Mouse (Mus musculus) MEL (cell line): Measurements from ENCODE around the gene Cmbl. TPM values are rescaled to one million over a fixed set of nuclear protein-coding genes. Genes with fewer than 3 reads are reported as not detected.

Experiments
- DNase-seq: peaks from one replicate; pipeline ENCODE4 v3.0.0; 2011; ENCODE audit warnings: low read depth, low spot score
- H3K27ac ChIP-seq: 2 replicates; pipeline ENCODE4 v1.5.1; 2012; ENCODE audit warnings: low read depth, mild to moderate bottlenecking, control low read depth, low read length, moderate library complexity; ENCODE audit not compliant: control insufficient read depth
- H3K27me3 ChIP-seq, 2 experiments: fragments of 150-350 bp in 1 of 2; sonication (generic) in 1 of 2; 2 replicates each; pipeline ENCODE4 v1.6.1; 2012; ENCODE audit warnings: low read length in 2 of 2, mild to moderate bottlenecking in 2 of 2, improper control_type of control experiment in 1 of 2, moderate library complexity in 1 of 2; ENCODE audit not compliant: insufficient read depth in 2 of 2, control insufficient read depth in 1 of 2
- H3K36me3 ChIP-seq, 2 experiments: 2 replicates each; pipeline ENCODE4 v1.6.1; 2012 to 2014; ENCODE audit warnings: low read length in 2 of 2, improper control_type of control experiment in 1 of 2, inconsistent platforms in 1 of 2, mild to moderate bottlenecking in 1 of 2; ENCODE audit not compliant: insufficient read depth in 2 of 2, control insufficient read depth in 1 of 2
- H3K4me1 ChIP-seq, 2 experiments: fragments of 150-350 bp in 1 of 2; sonication (generic) in 1 of 2; 2 replicates each; pipeline ENCODE4 v1.6.1; 2012; ENCODE audit warnings: low read length in 2 of 2, improper control_type of control experiment in 1 of 2, mild to moderate bottlenecking in 1 of 2; ENCODE audit not compliant: insufficient read depth in 2 of 2, control insufficient read depth in 1 of 2
- H3K4me3 ChIP-seq, 2 experiments: fragments of 150-350 bp in 1 of 2; sonication (generic) in 1 of 2; 2 replicates each; pipeline ENCODE4 v1.5.1; 2012; ENCODE audit warnings: low read depth in 2 of 2, low read length in 2 of 2, mild to moderate bottlenecking in 2 of 2, moderate library complexity in 2 of 2, control low read depth in 1 of 2, improper control_type of control experiment in 1 of 2; ENCODE audit not compliant: control insufficient read depth in 1 of 2, insufficient read depth in 1 of 2
- H3K79me2 ChIP-seq: 2 replicates; pipeline ENCODE4 v1.6.1; 2012; ENCODE audit warnings: mild to moderate bottlenecking, low read length, moderate library complexity; ENCODE audit not compliant: control insufficient read depth, poor library complexity, insufficient read depth
- H3K9ac ChIP-seq: 2 replicates; pipeline ENCODE4 v1.6.1; 2012; ENCODE audit warnings: low read depth, mild to moderate bottlenecking, control low read depth, low read length, moderate library complexity; ENCODE audit not compliant: control insufficient read depth, poor library complexity, severe bottlenecking
- H3K9me3 ChIP-seq: fragments of 150-350 bp; sonication (generic); replicated peaks from 2 replicates; pipeline ENCODE4 v1.6.1; 2012; ENCODE audit warnings: mild to moderate bottlenecking, low read length, improper control_type of control experiment, moderate library complexity; ENCODE audit not compliant: insufficient read depth
- BHLHE40 ChIP-seq: IDR thresholded peaks from 2 replicates; pipeline ENCODE4 v1.6.1; 2012; ENCODE audit warnings: low read depth, mild to moderate bottlenecking, inconsistent platforms, low read length, improper control_type of control experiment, borderline replicate concordance
- CTCF ChIP-seq, 3 experiments: IDR thresholded peaks in 2 of 3; conservative IDR thresholded peaks in 1 of 3; 2 replicates each; pipeline ENCODE4 v1.5.1; 2011 to 2012; ENCODE audit warnings: low read length in 3 of 3, low read depth in 2 of 3, mild to moderate bottlenecking in 2 of 3, improper control_type of control experiment in 1 of 3, inconsistent platforms in 1 of 3, mixed read lengths in 1 of 3, moderate library complexity in 1 of 3; ENCODE audit not compliant: control insufficient read depth in 1 of 3, insufficient read depth in 1 of 3, poor library complexity in 1 of 3, severe bottlenecking in 1 of 3
- E2F4 ChIP-seq: IDR thresholded peaks from 2 replicates; pipeline ENCODE4 v1.6.1; 2011; ENCODE audit warnings: low read depth, low read length, improper control_type of control experiment, borderline replicate concordance
- EP300 ChIP-seq, 2 experiments: IDR thresholded peaks; 2 replicates each; pipeline ENCODE4 v1.6.1; 2011; ENCODE audit warnings: improper control_type of control experiment in 2 of 2, low read length in 2 of 2, low read depth in 1 of 2, mild to moderate bottlenecking in 1 of 2
- HCFC1 ChIP-seq: IDR thresholded peaks from 2 replicates; pipeline ENCODE4 v1.6.1; 2012; ENCODE audit warnings: low read depth, mild to moderate bottlenecking, inconsistent platforms, low read length, improper control_type of control experiment, moderate library complexity
- KAT2A ChIP-seq: conservative IDR thresholded peaks from 2 replicates; pipeline ENCODE4 v1.6.1; 2012; ENCODE audit warnings: low read depth, low read length, improper control_type of control experiment, inconsistent platforms
- MAFK ChIP-seq: IDR thresholded peaks from 2 replicates; pipeline ENCODE4 v1.6.1; 2011; ENCODE audit warnings: low read depth, mild to moderate bottlenecking, low read length, improper control_type of control experiment, borderline replicate concordance
- MAX ChIP-seq: IDR thresholded peaks from 2 replicates; pipeline ENCODE4 v1.6.1; 2011; ENCODE audit warnings: low read length, improper control_type of control experiment
- MEF2A ChIP-seq: IDR thresholded peaks from 2 replicates; pipeline ENCODE4 v1.6.1; 2014; ENCODE audit warnings: low read depth, mild to moderate bottlenecking, inconsistent platforms, low read length, improper control_type of control experiment; ENCODE audit not compliant: poor library complexity, insufficient replicate concordance, severe bottlenecking; ENCODE audit errors: extremely low read depth
- MYB ChIP-seq: IDR thresholded peaks from 2 replicates; pipeline ENCODE4 v1.6.1; 2011; ENCODE audit warnings: mild to moderate bottlenecking, low read depth, low read length, improper control_type of control experiment
- MYC ChIP-seq: IDR thresholded peaks from 2 replicates; pipeline ENCODE4 v1.6.1; 2011; ENCODE audit warnings: low read depth, mild to moderate bottlenecking, low read length, improper control_type of control experiment, moderate library complexity
- POLR2A ChIP-seq, 2 experiments: IDR thresholded peaks; 2 replicates each; pipeline ENCODE4 v1.6.1; 2011 to 2012; ENCODE audit warnings: low read length in 2 of 2, mild to moderate bottlenecking in 2 of 2, control low read depth in 1 of 2, improper control_type of control experiment in 1 of 2, low read depth in 1 of 2, moderate library complexity in 1 of 2; ENCODE audit not compliant: control insufficient read depth in 1 of 2, insufficient read depth in 1 of 2, poor library complexity in 1 of 2
- POLR2AphosphoS5 ChIP-seq: IDR thresholded peaks from 2 replicates; pipeline ENCODE4 v1.6.1; 2012; ENCODE audit warnings: low read depth, borderline replicate concordance, mild to moderate bottlenecking, inconsistent platforms, low read length, moderate library complexity, mixed read lengths
- RAD21 ChIP-seq: IDR thresholded peaks from 2 replicates; pipeline ENCODE4 v1.6.1; 2011; ENCODE audit warnings: mild to moderate bottlenecking, low read depth, low read length, improper control_type of control experiment
- RCOR1 ChIP-seq: IDR thresholded peaks from 2 replicates; pipeline ENCODE4 v1.6.1; 2012; ENCODE audit warnings: low read depth, mild to moderate bottlenecking, inconsistent platforms, low read length, improper control_type of control experiment
- SMC3 ChIP-seq: IDR thresholded peaks from 2 replicates; pipeline ENCODE4 v1.6.1; 2011; ENCODE audit warnings: low read depth, low read length, improper control_type of control experiment
- TAL1 ChIP-seq: IDR thresholded peaks from 2 replicates; pipeline ENCODE4 v1.6.1; 2012; ENCODE audit warnings: mild to moderate bottlenecking, inconsistent platforms, low read length, moderate library complexity, mixed read lengths
- TBP ChIP-seq: IDR thresholded peaks from 2 replicates; pipeline ENCODE4 v1.8.0; 2011; ENCODE audit warnings: low read depth, low read length, improper control_type of control experiment
- USF1 ChIP-seq: IDR thresholded peaks from 2 replicates; pipeline ENCODE4 v1.6.1; 2014; ENCODE audit warnings: low read depth, mild to moderate bottlenecking, inconsistent platforms, low read length, improper control_type of control experiment, moderate library complexity
- USF2 ChIP-seq, 2 experiments: IDR thresholded peaks; 2 replicates each; pipeline ENCODE4 v1.6.1; 2011 to 2012; ENCODE audit warnings: improper control_type of control experiment in 2 of 2, low read length in 2 of 2, borderline replicate concordance in 1 of 2, inconsistent platforms in 1 of 2, low read depth in 1 of 2, mild to moderate bottlenecking in 1 of 2; ENCODE audit not compliant: insufficient read depth in 1 of 2
- ZC3H11A ChIP-seq: IDR thresholded peaks from 2 replicates; pipeline ENCODE4 v1.6.1; 2012; ENCODE audit warnings: low read depth, mild to moderate bottlenecking, inconsistent platforms, low read length, improper control_type of control experiment
- polyA plus RNA-seq, 2 experiments: library from polyadenylated mRNA; stranded (reverse) in 1 of 2; unstranded in 1 of 2; fragments of >175 nt in 1 of 2; fragments of >200 nt in 1 of 2; gene quantifications; 2 replicates each; pipeline versions ENCODE4 v1.2.1 to v1.2.4; 2012; ENCODE audit warnings: low replicate concordance in 2 of 2, low read depth in 1 of 2; ENCODE audit not compliant: insufficient read length in 2 of 2, insufficient read depth in 1 of 2, missing spikeins in 1 of 2
- total RNA-seq: library from RNA; depleted of rRNA; stranded (reverse); fragments of 300-350 nt; gene quantifications from 2 replicates; pipeline ENCODE4 v1.2.3, GENCODE M21; 2012

The Cmbl gene
- total and polyA plus RNA-seq, 3 experiments, result 0.22 to 0.31 TPM; not detected in 1

GRCm38 (mm10) chr15:31606821-31607220 lies 41.6 kb downstream of the Cmbl start:
- DNase-seq, result no peak
- no peak overlapping the region for H3K27ac ChIP-seq
- peaks cover 5% of the 10 kb centered on the region; the same call in 1 of the 2 replicates for H3K79me2 ChIP-seq
- H3K9ac ChIP-seq, result no peak overlapping the region
- H3K9me3 ChIP-seq, result no peaks in the 10 kb centered on the region
- H3K4me3 ChIP-seq, result no peak overlapping the region
- H3K4me1 ChIP-seq, result peaks cover 0 to 5% of the 10 kb centered on the region in 2 experiments; a peak in 3 of 4 replicates
- TF ChIP-seq MAFK (no peak), POLR2A (IDR thresholded peaks at IDR 0.05; ENCODE audit: control insufficient read depth in 1 of 2, insufficient read depth in 1 of 2, low read depth in 1 of 2, low read length in 2 of 2, poor library complexity in 1 of 2) (no peak), BHLHE40 (no peak), USF2 (IDR thresholded peaks at IDR 0.05; ENCODE audit: borderline replicate concordance in 1 of 2, insufficient read depth in 1 of 2, low read depth in 1 of 2, low read length in 2 of 2) (no peak), MEF2A (no peak), MAX (no peak), EP300 (IDR thresholded peaks at IDR 0.05; ENCODE audit: low read depth in 1 of 2, low read length in 2 of 2) (no peak), MYB (no peak), TAL1 (no peak), HCFC1 (no peak), TBP (no peak), RCOR1 (no peak), E2F4 (no peak), USF1 (no peak), MYC (no peak), POLR2AphosphoS5 (no peak), KAT2A (no peak)
- no peaks in the 10 kb centered on the region for H3K27me3 ChIP-seq
- H3K36me3 ChIP-seq, result peaks cover 1 to 2% of the 10 kb centered on the region in 2 experiments; a peak in 2 of 4 replicates

GRCm38 (mm10) chr15:31611027-31611426 lies 45.8 kb downstream of the Cmbl start:
- H3K36me3 ChIP-seq, result peaks cover 1 to 15% of the 10 kb centered on the region in 2 experiments; a peak in 3 of 4 replicates
- peak; percentile 49 for TF ChIP-seq RAD21
- TF ChIP-seq MYC, result no peak
- peak; percentile 37 for TF ChIP-seq SMC3
- TF ChIP-seq MYB, result no peak
- peak; percentile 25; the same call in 1 of the 2 replicates for TF ChIP-seq ZC3H11A
- TF ChIP-seq KAT2A, result no peak
- no peak for TF ChIP-seq TAL1
- TF ChIP-seq CTCF (IDR thresholded peaks at IDR 0.05 in 2 of 3, conservative IDR thresholded peaks at IDR 0.05 in 1 of 3; ENCODE audit: control insufficient read depth in 1 of 3, insufficient read depth in 1 of 3, low read depth in 2 of 3, low read length in 3 of 3, poor library complexity in 1 of 3, severe bottlenecking in 1 of 3), result peak; percentile 22 to 46 (median 37)

More at GRCm38 (mm10) chr15:31611027-31611426, 45.8 kb downstream of the Cmbl start:
- no peak overlapping the region for H3K9ac ChIP-seq
- H3K27me3 ChIP-seq, result no peaks in the 10 kb centered on the region
- no peak overlapping the region for H3K4me3 ChIP-seq
- no peaks in the 10 kb centered on the region for H3K9me3 ChIP-seq
- no peak for DNase-seq
- H3K27ac ChIP-seq, result no peak overlapping the region
- no peaks in the 10 kb centered on the region for H3K79me2 ChIP-seq
- H3K4me1 ChIP-seq, result peaks cover 12 to 21% of the 10 kb centered on the region in 2 experiments
